Mouse (Mus musculus): ENCODE data around the gene Zbtb8b.

DNA sequence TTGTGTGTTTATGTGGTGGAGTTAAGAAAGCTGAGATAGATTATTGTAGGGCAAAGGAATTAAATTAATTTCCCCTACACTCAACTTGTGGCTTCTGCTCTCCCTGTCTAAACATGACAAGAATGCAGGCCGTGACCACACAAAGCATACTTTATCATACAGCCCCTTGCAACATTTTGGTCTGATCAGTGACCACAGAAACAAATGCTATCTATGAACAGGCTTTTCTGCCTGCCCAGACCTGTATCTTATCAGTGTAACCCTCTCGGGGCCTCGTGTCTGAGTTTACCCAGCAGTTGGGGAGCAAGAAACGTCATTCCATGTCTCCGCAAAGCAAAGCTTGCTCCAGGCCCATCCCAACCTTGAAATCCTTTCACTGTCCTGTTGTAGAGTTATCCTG, 24.2 kb downstream of the Zbtb8b start:
- TF ChIP-seq CTCF (IDR thresholded peaks at IDR 0.05; ENCODE audit: borderline replicate concordance, control insufficient read depth, extremely low read depth, insufficient read depth, low read length, poor library complexity), result no peak
- TF ChIP-seq POLR2A (IDR thresholded peaks at IDR 0.05; ENCODE audit: control insufficient read depth, extremely low read depth, insufficient read depth, low read length, poor library complexity), result no peak
